Comparison of ENCODE assay signal across 15 mouse cellular contexts in genomic region chr14:27201824-27202223, GRCm38 (mm10).
"Had no signal": no experiment of that assay in that cellular context is flagged by ENCODE, and none has a peak within 500 bp of the region (broad histone marks: within the 10 kb centered on the region; RNA-seq: fewer than 3 reads in every experiment).

No protein-coding gene starts in this region.

- H3K4me2 ChIP-seq: liver, embryonic 11.5 days; liver, embryonic 15.5 days; neural tube, embryonic 13.5 days; stomach, embryonic 15.5 days had no signal

- H3K27me3 ChIP-seq: liver, embryonic 15.5 days; neural tube, embryonic 13.5 days; stomach, embryonic 15.5 days had no signal

- H3K4me3 ChIP-seq: layer of hippocampus, adult 2 months; liver, embryonic 15.5 days; midbrain, embryonic 10.5 days; neural tube, embryonic 13.5 days; stomach, embryonic 15.5 days had no signal

- H3K27ac ChIP-seq: layer of hippocampus, adult 2 months; liver, embryonic 15.5 days; midbrain, embryonic 10.5 days; neural tube, embryonic 13.5 days; stomach, embryonic 15.5 days had no signal

- H3K4me1 ChIP-seq: liver, embryonic 15.5 days; midbrain, embryonic 10.5 days; neural tube, embryonic 13.5 days; stomach, embryonic 15.5 days had no signal

- H3K36me3 ChIP-seq: liver, embryonic 15.5 days; midbrain, embryonic 10.5 days; neural tube, embryonic 13.5 days; stomach, embryonic 15.5 days had no signal

- H3K9me3 ChIP-seq: liver, embryonic 15.5 days; midbrain, embryonic 10.5 days; neural tube, embryonic 13.5 days; stomach, embryonic 15.5 days had no signal

- ATAC-seq: lung, postnatal 0 days had no signal

- H3K9ac ChIP-seq: liver, embryonic 15.5 days; neural tube, embryonic 13.5 days; stomach, embryonic 15.5 days had no signal

- DNase-seq: kidney, adult 9 months; kidney, postnatal 10 days; kidney, postnatal 4 days; lung, adult 2 months; lung, postnatal 4 days; midbrain, embryonic 14.5 days; right cerebral cortex, postnatal 14 days; thymus, postnatal 36 days had no signal
